Mouse (Mus musculus): ENCODE results near the gene Scn1b. TPM values are rescaled to one million over a fixed set of nuclear protein-coding genes. Genes with fewer than 3 reads are reported as not detected.
A peak's percentile ranks its signal among the peaks of the same experiment; 100 is the strongest.

Scn1b gene
- total and polyA plus RNA-seq, 3 experiments: 0.30 TPM; not detected in 2

- Histone ChIP-seq H3K79me2 (replicated peaks; ENCODE audit: control insufficient read depth, extremely low read depth, insufficient read depth, poor library complexity, severe bottlenecking) (peaks cover 51% of the 10 kb centered on the region), H3K9me3 (replicated peaks; ENCODE audit: low read length) (peaks cover 5% of the 10 kb centered on the region), H3K27ac (ENCODE audit: insufficient read depth, low read depth) (no peak overlapping the region), H3K9ac (ENCODE audit: insufficient read depth, low read depth) (no peak overlapping the region), H3K36me3 (replicated peaks in 1 of 2; ENCODE audit: control insufficient read depth in 1 of 2, insufficient read depth in 1 of 2, low read length in 1 of 2) (peaks cover 58 to 83% of the 10 kb centered on the region in 2 experiments), H3K4me3 (replicated peaks in 1 of 3; ENCODE audit: low read depth in 2 of 3, low read length in 2 of 3, poor library complexity in 1 of 3) (no peak overlapping the region), H3K4me1 (ENCODE audit: control insufficient read depth in 1 of 2, insufficient read depth in 2 of 2) (peaks cover 8 to 16% of the 10 kb centered on the region in 2 experiments), H3K27me3 (replicated peaks) (no peaks in the 10 kb centered on the region), H3K4me2 (ENCODE audit: insufficient read depth, low read depth, poor library complexity, severe bottlenecking) (no peak overlapping the region)
- DNase-seq (ENCODE audit: extremely low read depth): peak; percentile 30
- dilution Hi-C loops (cut with MboI; ENCODE audit: extremely low pct_ligation_motif_present, extremely low pct_unique_long_range_greater_than_20kb, low sequenced_read_pairs): no loop called here
- in situ Hi-C loops (cut with MboI; ENCODE audit: low pct_ligation_motif_present, low pct_unique_long_range_greater_than_20kb, low sequenced_read_pairs): loop anchor here (5.0 kb wide), 1 partner anchor 32 kb away; no protein-coding TSS in a partner anchor
- peak; percentile 26; the same call in 1 of the 2 replicates for TF ChIP-seq SMC3 (IDR thresholded peaks at IDR 0.05; ENCODE audit: low read depth, low read length)
- peak in 1 of 2 experiments; percentile 41; a peak in 3 of 4 replicates for TF ChIP-seq CTCF (conservative IDR thresholded peaks at IDR 0.05 in 1 of 2, IDR thresholded peaks at IDR 0.05 in 1 of 2; ENCODE audit: low read depth in 2 of 2, low read length in 2 of 2)
- TF ChIP-seq TCF12 (IDR thresholded peaks at IDR 0.05; ENCODE audit: low read depth, low read length): no peak
- no peak for TF ChIP-seq ELF1 (IDR thresholded peaks at IDR 0.05; ENCODE audit: low read depth, low read length)
- TF ChIP-seq MAX (IDR thresholded peaks at IDR 0.05; ENCODE audit: low read length): no peak
- no peak for TF ChIP-seq ZKSCAN1 (IDR thresholded peaks at IDR 0.05; ENCODE audit: borderline replicate concordance, low read depth, low read length)
- TF ChIP-seq CHD1 (IDR thresholded peaks at IDR 0.05; ENCODE audit: low read depth, low read length): no peak
- TF ChIP-seq RCOR1 (conservative IDR thresholded peaks at IDR 0.05; ENCODE audit: low read depth, low read length): no peak
- no peak for TF ChIP-seq MEF2A (IDR thresholded peaks at IDR 0.05; ENCODE audit: borderline replicate concordance, low read depth, low read length)
- no peak for TF ChIP-seq CHD2 (IDR thresholded peaks at IDR 0.05; ENCODE audit: low read length)
- no peak for TF ChIP-seq NRF1 (IDR thresholded peaks at IDR 0.05; ENCODE audit: low read depth, low read length)
- TF ChIP-seq RAD21 (IDR thresholded peaks at IDR 0.05; ENCODE audit: low read depth, low read length): peak; percentile 27
Measured at GRCm38 (mm10) chr7:31144886-31145285, 18.1 kb upstream of the Scn1b start.

- dilution Hi-C loops (cut with MboI; ENCODE audit: extremely low pct_ligation_motif_present, extremely low pct_unique_long_range_greater_than_20kb, low sequenced_read_pairs): no loop called here
- peaks cover 86 to 98% of the 10 kb centered on the region in 2 experiments for H3K36me3 ChIP-seq (replicated peaks in 1 of 2; ENCODE audit: control insufficient read depth in 1 of 2, insufficient read depth in 1 of 2, low read length in 1 of 2)
- H3K4me3 ChIP-seq (replicated peaks in 1 of 3; ENCODE audit: low read depth in 2 of 3, low read length in 2 of 3, poor library complexity in 1 of 3): no peak overlapping the region
Measured at GRCm38 (mm10) chr7:31140941-31141340, 14.1 kb upstream of the Scn1b start.

More at GRCm38 (mm10) chr7:31140941-31141340, 14.1 kb upstream of the Scn1b start:
- Histone ChIP-seq H3K27me3 (replicated peaks) (no peaks in the 10 kb centered on the region), H3K79me2 (replicated peaks; ENCODE audit: control insufficient read depth, extremely low read depth, insufficient read depth, poor library complexity, severe bottlenecking) (peaks cover 14% of the 10 kb centered on the region), H3K4me1 (ENCODE audit: control insufficient read depth in 1 of 2, insufficient read depth in 2 of 2) (no peaks in the 10 kb centered on the region), H3K27ac (ENCODE audit: insufficient read depth, low read depth) (no peak overlapping the region), H3K9ac (ENCODE audit: insufficient read depth, low read depth) (no peak overlapping the region), H3K4me2 (ENCODE audit: insufficient read depth, low read depth, poor library complexity, severe bottlenecking) (no peak overlapping the region), H3K9me3 (replicated peaks; ENCODE audit: low read length) (peaks cover 5% of the 10 kb centered on the region)
- DNase-seq (ENCODE audit: extremely low read depth): no peak
- in situ Hi-C loops (cut with MboI; ENCODE audit: low pct_ligation_motif_present, low pct_unique_long_range_greater_than_20kb, low sequenced_read_pairs): loop anchor here (5.0 kb wide), 1 partner anchor 36 kb away; no protein-coding TSS in a partner anchor
- TF ChIP-seq ZC3H11A (IDR thresholded peaks at IDR 0.05; ENCODE audit: low read depth, low read length) (no peak), SIN3A (IDR thresholded peaks at IDR 0.05; ENCODE audit: low read length) (no peak), POLR2AphosphoS2 (IDR thresholded peaks at IDR 0.05; ENCODE audit: low read depth, low read length) (no peak), CHD2 (IDR thresholded peaks at IDR 0.05; ENCODE audit: low read length) (no peak), UBTF (IDR thresholded peaks at IDR 0.05; ENCODE audit: low read depth, low read length) (no peak), E2F4 (IDR thresholded peaks at IDR 0.05; ENCODE audit: insufficient replicate concordance, low read depth, low read length) (no peak), JUN (IDR thresholded peaks at IDR 0.05; ENCODE audit: insufficient read depth, low read depth, low read length) (no peak), USF1 (IDR thresholded peaks at IDR 0.05; ENCODE audit: low read depth, low read length) (no peak), CTCF (conservative IDR thresholded peaks at IDR 0.05 in 1 of 2, IDR thresholded peaks at IDR 0.05 in 1 of 2; ENCODE audit: low read depth in 2 of 2, low read length in 2 of 2) (no peak), ZNF384 (IDR thresholded peaks at IDR 0.05; ENCODE audit: low read depth, low read length) (no peak), ETS1 (conservative IDR thresholded peaks at IDR 0.05; ENCODE audit: low read depth, low read length) (no peak), BHLHE40 (IDR thresholded peaks at IDR 0.05; ENCODE audit: low read depth, low read length) (no peak), EP300 (IDR thresholded peaks at IDR 0.05; ENCODE audit: low read length) (no peak), GABPA (IDR thresholded peaks at IDR 0.05; ENCODE audit: insufficient replicate concordance, low read depth, low read length) (no peak)
